Mouse (Mus musculus): ENCODE results near the gene Sema3g.

Gene Sema3g

DNA sequence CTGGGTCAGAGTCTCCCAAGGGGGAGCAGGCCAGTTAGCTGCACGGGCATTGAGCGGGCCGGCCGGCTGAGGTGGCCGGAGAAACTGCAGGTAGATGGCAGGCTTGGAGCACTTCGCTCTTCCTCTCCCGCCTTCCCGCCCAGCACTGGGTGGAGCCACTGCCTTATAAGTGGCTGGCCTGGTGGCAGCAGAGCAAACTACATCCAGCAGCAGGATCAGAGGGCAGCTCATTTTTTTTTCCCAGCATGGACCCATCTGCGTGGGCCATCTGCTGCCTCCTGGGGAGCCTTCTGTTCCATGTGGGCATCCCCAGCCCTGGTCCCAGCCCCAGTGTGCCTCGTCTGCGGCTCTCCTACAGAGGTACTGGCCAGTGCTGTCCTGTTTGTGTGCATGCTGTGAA is at the start of gene Sema3g:
Gene Sema3g (plus strand): TSS at position 195 of the 400 bp plus-strand sequence.
- 33% methylated on average over 11 of the region's 11 CpGs for WGBS

DNA sequence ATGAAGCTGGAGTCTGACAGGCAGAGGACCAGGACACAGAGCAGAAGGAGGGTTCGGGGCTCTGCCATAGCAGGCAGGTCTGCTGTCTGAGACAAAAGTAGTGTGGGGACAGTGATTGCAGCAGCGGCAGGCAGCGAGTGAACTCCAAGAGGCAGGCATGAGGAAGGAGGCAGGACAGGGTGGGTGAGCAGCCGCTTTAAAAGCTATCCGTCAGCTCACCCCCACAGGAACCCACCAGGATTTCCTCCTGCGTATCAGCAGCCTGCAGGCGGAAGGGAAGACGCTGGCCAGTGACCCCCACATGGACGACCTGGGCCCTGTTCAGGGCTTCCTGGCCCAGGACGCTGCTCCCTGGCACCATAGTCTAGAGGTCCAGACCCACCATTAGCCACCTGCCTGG is 49.2 kb upstream of the Sema3g start, which contains the start of gene Stab1:
Gene Stab1 (minus strand): TSS at position 217 of the 400 bp plus-strand sequence.
- 49% methylated on average over 10 of the region's 10 CpGs for WGBS

- WGBS = 83% methylated on average over 6 of the region's 6 CpGs
Observed at GRCm38 (mm10) chr14:31169508-31169907, 48.2 kb upstream of the Sema3g start.

DNA sequence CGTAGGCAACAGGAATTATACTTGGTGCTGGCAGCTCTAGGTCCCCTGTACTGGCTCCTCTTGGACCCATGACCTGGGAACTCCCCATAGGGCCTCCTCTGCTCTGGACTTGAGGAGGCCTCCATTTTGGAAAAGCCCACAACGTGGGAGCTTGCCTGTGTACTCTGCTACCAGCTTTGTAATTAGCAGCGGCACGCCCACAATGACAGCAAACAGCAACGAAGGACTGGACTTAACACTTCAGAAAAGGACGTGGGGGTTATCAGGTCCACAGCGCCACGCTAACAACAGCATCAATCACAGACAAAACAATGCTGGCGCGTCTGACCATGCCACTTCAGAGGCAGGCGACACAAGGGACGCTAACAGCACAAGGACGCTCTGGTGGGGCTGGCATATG is 46.7 kb upstream of the Sema3g start:
- WGBS = 72% methylated on average over 13 of the region's 13 CpGs

- WGBS = 58% methylated on average over 11 of the region's 11 CpGs
Observed at GRCm38 (mm10) chr14:31171386-31171785, 46.3 kb upstream of the Sema3g start.

DNA sequence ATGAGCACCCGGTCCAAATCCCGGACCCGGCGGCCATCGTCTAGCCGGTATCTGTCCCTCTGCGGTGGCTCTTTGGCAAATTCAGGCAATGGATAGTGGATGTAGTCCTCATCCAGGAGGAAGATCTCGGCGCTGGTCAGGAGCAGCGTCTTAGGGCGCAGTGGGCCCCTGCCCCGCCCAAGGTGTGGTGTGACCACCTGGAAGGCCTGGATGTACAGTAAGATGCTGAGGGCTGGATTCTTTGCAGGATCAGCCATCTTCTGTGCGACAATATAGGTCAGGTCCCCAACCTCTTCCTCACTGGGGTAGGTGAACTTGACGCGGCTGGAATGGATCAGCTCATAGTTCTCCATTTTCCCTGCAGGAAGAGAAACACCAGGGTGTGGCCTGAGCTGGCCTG is 45.8 kb upstream of the Sema3g start:
- 96% methylated on average over 15 of the region's 15 CpGs for WGBS

- 66% methylated on average over 18 of the region's 18 CpGs for WGBS
Observed at GRCm38 (mm10) chr14:31172781-31173455, 44.7 kb upstream of the Sema3g start.

DNA sequence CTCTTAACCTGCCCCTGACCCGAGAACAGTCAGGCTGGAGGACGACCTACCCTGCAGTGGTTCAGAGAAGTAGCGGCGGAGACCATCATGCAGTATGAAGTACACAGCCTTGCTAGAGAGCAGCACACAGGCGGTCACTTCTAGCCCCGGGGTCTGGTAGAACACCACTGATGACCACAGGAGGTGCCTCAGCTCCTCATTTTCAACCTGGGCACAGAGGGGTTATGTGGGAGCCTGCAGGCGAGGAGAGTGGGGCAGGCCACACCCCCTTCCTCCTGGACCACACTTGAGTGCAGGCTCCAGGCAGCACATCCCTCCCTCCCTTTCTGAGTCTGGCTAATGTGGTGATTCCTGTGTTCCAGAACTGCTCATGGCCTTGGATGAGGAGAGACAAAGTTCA is 44.1 kb upstream of the Sema3g start:
- WGBS = 82% methylated on average over 7 of the region's 7 CpGs

- 76% methylated on average over 16 of the region's 16 CpGs for WGBS
Observed at GRCm38 (mm10) chr14:31177287-31177686, 40.4 kb upstream of the Sema3g start.

DNA sequence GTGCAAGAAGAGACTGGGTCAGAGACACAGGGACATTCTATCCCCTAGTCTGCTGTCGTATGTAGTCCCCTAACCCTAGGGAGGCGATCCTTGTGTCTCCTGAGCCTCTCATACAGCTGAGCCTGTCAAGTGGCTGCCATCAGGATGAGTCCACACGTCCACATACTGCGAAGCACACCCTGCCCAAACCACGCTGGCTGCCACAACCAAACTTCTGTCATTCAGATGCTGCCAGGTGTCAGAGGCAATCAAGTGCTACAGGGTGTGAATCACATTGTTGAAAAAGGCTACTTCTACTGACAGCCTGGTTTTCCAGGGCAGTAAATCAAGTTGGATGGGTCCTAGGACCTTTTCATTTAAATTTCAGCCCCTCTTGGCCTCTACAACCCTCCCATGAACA is 39.9 kb upstream of the Sema3g start:
- WGBS = 85% methylated on average over 5 of the region's 5 CpGs

DNA sequence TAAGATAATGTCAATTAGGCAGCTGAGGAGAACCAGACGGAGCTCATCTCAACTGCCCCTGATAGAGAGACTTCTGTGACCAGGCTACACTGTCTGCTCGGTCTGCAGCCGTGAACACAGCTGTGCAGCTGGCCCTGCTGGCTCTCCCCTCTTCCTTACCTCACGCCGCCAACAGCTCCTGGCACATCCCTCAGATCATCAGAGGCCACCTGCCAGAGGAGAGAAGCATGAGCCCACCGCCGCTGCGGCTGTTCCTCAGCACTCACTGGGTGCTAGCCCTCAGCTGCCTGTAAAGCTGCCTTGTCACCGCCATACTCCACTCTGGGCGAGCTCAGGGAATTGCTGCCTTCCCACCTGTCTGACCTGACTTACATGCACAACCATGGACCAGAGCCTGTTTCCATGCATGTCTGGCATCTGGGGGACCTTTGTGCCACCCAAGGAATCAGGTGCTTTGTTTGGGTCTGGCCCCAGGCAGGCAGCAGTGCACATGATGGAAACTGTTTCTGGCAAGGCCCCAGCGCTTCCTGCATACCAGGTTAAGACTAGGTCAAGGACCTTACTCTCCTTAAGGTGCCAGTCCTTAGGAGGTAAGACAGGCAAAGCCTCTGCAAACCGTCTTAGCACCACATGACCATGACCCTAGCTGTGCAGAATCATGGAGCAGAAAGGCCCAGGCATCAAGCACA is 37.8 kb upstream of the Sema3g start:
- 81% methylated on average over 12 of the region's 12 CpGs for WGBS

- 61% methylated on average over 4 of the region's 4 CpGs for WGBS
Observed at GRCm38 (mm10) chr14:31181512-31181911, 36.1 kb upstream of the Sema3g start.

- 67% methylated on average over 2 of the region's 2 CpGs for WGBS
Observed at GRCm38 (mm10) chr14:31182786-31183290, 34.8 kb upstream of the Sema3g start.

- WGBS = 77% methylated on average over 5 of the region's 5 CpGs
Observed at GRCm38 (mm10) chr14:31183541-31183940, 34.1 kb upstream of the Sema3g start.

DNA sequence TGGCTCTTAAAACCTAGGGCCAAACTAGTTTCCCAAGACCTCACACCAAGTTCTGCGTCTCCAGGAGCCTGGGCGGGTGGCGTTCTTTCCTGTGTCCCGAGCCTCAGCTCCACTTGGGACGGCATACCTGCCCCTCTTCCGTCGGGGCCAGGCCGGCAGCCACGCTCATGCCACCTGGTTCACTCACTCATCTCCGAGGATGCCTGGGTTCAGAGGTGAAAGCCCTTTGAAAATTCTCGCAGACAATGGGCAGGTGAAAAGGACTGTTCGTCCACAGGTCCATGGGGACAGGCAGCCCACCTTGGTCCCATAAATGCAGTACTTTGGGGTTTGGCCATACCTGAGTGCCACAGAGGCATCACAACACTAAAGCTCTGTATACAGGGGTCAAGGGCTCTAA is 33.5 kb upstream of the Sema3g start:
- WGBS = 88% methylated on average over 12 of the region's 12 CpGs

GRCm38 (mm10) chr14:31186656-31187055 is 31.0 kb upstream of the Sema3g start:
- 54% methylated on average over 4 of the region's 4 CpGs for WGBS

DNA sequence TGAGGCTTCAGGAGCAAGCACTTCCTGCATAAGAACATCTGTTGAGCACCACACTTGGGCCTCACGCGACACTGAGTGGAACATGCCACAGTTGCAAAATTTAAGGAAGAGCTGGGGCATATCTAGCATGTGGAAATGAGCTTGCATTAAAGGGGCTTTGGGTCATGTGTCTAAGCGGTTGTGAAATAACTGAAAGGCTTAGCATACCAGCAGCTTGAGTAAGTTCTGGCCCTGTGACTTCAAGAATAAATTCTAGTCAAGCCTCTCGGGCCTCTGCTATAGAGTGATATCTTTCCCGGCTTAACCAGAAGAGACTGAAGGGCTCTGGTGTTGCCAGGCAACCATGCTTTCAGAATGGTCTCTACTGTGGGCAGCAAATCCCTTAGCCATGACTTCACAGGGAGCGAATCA is 28.9 kb upstream of the Sema3g start:
- 48% methylated on average over 6 of the region's 6 CpGs for WGBS

DNA sequence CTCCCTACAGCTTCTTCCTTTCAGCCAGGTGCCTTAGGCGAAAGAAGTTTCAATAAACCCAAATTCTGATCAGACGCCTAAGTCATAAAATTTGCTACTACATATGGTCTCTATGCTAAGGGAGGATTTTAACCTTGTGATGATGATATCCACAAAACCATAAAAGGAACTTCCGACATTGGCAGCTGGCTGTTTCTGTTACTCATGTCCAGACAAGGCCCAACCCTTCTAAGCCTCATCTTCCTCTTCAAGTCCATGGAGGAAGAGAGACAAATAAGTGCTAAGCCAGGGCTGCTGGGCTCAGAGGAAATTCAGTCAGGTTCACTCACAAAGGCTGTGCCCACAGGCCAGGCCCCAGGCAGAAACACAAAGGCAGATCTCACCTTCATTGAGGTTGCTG is 28.3 kb upstream of the Sema3g start:
- WGBS = 83% methylated on average over 3 of the region's 3 CpGs

DNA sequence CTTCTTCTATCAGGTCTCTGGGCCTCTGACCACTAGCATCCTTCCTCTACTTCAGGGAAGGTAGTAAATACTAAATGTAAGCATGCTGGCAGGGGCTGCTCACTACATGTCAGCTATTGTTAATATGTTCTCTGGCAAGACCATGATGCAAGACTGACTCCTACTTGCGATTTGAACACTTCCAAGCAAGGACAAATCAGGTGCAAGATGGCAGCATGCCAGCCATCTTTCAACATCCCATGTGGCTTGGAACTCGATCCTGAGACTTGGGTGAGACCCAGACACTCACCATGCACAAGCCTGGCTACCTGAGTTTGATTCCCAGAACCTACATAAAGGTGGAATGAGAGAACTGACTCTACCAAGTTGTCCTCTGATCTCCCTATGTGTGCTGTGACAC is 25.7 kb upstream of the Sema3g start:
- WGBS = 26% methylated on average over 2 of the region's 2 CpGs

DNA sequence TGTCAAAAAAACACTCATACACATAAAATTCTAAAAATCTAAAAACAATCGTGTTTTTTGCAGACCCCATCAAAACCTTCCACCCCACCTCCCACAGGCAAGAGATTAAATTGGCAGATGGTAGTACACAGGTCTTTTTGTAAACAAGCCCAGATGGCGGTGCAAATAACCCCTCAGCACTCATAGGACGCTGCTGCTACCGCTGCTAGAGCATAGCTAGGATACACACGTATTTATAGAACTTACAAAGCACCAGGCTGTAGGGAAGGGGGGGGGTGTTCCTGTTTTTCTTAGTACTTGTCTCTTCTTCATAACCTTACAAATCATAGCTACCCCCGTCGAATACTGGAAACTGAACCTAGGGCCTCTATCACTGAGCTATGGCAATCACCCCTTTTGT is 23.9 kb upstream of the Sema3g start:
- 42% methylated on average over 7 of the region's 7 CpGs for WGBS

- WGBS = 58% methylated on average over 2 of the region's 2 CpGs
Observed at GRCm38 (mm10) chr14:31194441-31194840, 23.2 kb upstream of the Sema3g start.

DNA sequence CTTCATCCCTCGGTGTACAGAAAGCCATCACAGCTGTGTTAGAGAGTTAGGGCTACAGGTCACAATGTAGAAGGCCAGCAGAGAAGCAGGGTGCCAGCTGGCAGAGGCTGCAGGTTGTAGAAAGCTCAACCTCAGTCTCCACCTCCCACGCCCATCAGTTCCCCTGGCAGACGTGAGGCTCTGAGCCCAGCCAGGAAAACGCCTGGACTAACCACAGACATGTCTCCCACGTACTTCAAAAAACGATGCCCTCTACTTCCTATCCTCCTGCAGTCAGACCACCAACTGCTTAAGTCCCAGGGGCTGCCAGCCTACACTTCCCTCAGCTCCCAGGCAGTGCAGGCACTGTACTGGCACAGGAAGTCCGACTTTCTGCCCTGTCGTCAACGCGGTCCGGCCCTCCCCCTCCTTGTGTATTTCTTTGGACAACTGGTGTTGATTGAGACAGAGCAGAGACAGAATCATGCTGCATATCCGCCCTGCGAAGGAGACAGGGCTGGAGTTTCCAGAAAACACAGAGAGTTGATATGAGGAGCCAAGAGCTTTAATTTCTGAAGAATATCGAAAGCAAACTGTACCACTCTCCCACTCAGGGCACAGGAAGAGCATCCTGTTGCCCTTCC is 22.7 kb upstream of the Sema3g start:
- WGBS = 23% methylated on average over 14 of the region's 14 CpGs

- 87% methylated on average over 4 of the region's 4 CpGs for WGBS
Observed at GRCm38 (mm10) chr14:31195521-31195920, 22.1 kb upstream of the Sema3g start.
